Mouse (Mus musculus): ENCODE measurements at regions not wholly inside any gene's neighbourhood (a gene's known extent, or its start where the extent isn't known, plus 50 kb on each side); places are given as distances from the start of the nearest gene placed in this dataset.

DNA sequence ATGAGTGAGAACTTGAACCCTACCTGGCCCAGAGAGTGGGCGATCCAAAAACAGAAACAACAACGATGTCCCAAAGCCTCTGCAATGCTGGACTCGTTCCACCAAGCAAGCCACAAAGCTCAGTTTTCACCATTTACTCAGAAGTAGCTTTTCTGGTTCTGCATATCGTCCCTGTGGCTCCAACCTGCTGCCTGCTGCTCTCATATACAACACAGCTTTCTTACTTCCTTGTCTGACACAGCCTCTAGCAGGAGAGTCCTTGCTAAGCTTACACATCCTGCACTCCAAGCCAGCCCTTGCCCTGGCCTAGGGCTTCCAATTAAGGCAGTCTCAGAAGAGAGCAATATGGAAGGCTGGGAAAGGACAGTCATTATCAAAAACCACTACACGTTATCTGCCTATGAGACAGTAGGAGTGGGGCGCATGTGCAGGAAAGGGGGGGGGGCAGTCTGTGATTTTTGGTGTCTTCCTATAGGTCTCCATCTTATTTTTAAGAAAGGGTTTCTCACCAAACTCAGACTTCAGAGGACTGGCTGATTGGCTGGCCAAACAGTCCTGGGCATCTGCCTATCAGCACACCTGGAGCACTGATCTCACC is 331.3 kb downstream of the Sox9 start:
- TF ChIP-seq GATA1 (IDR thresholded peaks at IDR 0.05; ENCODE audit: low read length): no peak
- TF ChIP-seq TAL1 (IDR thresholded peaks at IDR 0.05; ENCODE audit: low read length): no peak

Data from erythroblast, embryonic 14.5 days (primary cell).